In genomic region chr9:116160860-116161259, GRCm38 (mm10) we compare ENCODE assay signal across 17 mouse cellular contexts. TPM values are rescaled to one million over a fixed set of nuclear protein-coding genes. Genes with fewer than 3 reads are reported as not detected.
DNase-seq lines count a peak whose midpoint lies in the region; ATAC-seq and TF ChIP-seq lines count a peak whose summit lies in the region.
"Had no signal": no experiment of that assay in that cellular context is flagged by ENCODE, and none has a peak within 500 bp of the region (broad histone marks: within the 10 kb centered on the region; RNA-seq: fewer than 3 reads in every experiment).

No protein-coding gene starts in this region.

- no peak overlapping the region for H3K27ac ChIP-seq in liver, embryonic 11.5 days (ENCODE audit: low read depth, low read length)
- H3K27ac ChIP-seq in liver, embryonic 14.5 days: no peak overlapping the region
- no peak overlapping the region for H3K27ac ChIP-seq in forebrain, embryonic 12.5 days
- H3K27ac ChIP-seq in forebrain, embryonic 13.5 days: no peak overlapping the region
- H3K27ac ChIP-seq: heart, embryonic 10.5 days; intestine, embryonic 15.5 days; left cerebral cortex, adult 2 months; limb, embryonic 15.5 days had no signal

- no peaks in the 10 kb centered on the region for H3K27me3 ChIP-seq in liver, embryonic 11.5 days (replicated peaks; ENCODE audit: control insufficient read depth, insufficient read depth, low read length)
- no peaks in the 10 kb centered on the region for H3K27me3 ChIP-seq in liver, embryonic 14.5 days (ENCODE audit: control insufficient read depth, insufficient read depth, low read length)
- no peaks in the 10 kb centered on the region for H3K27me3 ChIP-seq in forebrain, embryonic 12.5 days
- no peaks in the 10 kb centered on the region for H3K27me3 ChIP-seq in forebrain, embryonic 13.5 days
- H3K27me3 ChIP-seq: intestine, embryonic 15.5 days; limb, embryonic 15.5 days had no signal

- no peak overlapping the region for H3K4me2 ChIP-seq in liver, embryonic 11.5 days
- H3K4me2 ChIP-seq in liver, embryonic 14.5 days (ENCODE audit: low read depth): no peak overlapping the region
- no peak overlapping the region for H3K4me2 ChIP-seq in forebrain, embryonic 12.5 days
- no peak overlapping the region for H3K4me2 ChIP-seq in forebrain, embryonic 13.5 days
- H3K4me2 ChIP-seq: intestine, embryonic 15.5 days; limb, embryonic 15.5 days had no signal

- DNase-seq in liver, embryonic 11.5 days (ENCODE audit: low spot score): no peak
- DNase-seq in liver: no peak
- peak; percentile 52 to 66 for DNase-seq in CD8-positive naive resting alpha-beta T cell, adult 2 months (ENCODE audit: low read depth in 2 of 2, low spot score in 2 of 2)
- DNase-seq in liver, embryonic 14.5 days (ENCODE audit: low read depth in 3 of 3, low spot score in 3 of 3): no peak
- DNase-seq in urinary bladder, postnatal 14 days (ENCODE audit: low spot score): no peak
- DNase-seq: adrenal gland, postnatal 25 days; cerebellum, adult 2 months; kidney, postnatal 4 days; right cerebral cortex, postnatal 4 days; thymus, postnatal 36 days had no signal

- H3K4me3 ChIP-seq in liver, embryonic 11.5 days (ENCODE audit: low read depth, low read length): no peak overlapping the region
- H3K4me3 ChIP-seq in liver, embryonic 14.5 days (ENCODE audit: insufficient read depth in 1 of 2, low read depth in 2 of 2, low read length in 2 of 2): no peak overlapping the region
- no peak overlapping the region for H3K4me3 ChIP-seq in forebrain, embryonic 12.5 days (replicated peaks)
- H3K4me3 ChIP-seq in forebrain, embryonic 13.5 days: no peak overlapping the region
- H3K4me3 ChIP-seq: heart, embryonic 10.5 days; intestine, embryonic 15.5 days; left cerebral cortex, adult 2 months; limb, embryonic 15.5 days had no signal

- TF ChIP-seq EP300 in liver, embryonic 14.5 days (IDR thresholded peaks at IDR 0.05; ENCODE audit: low read depth): no peak

- no peaks in the 10 kb centered on the region for H3K9me3 ChIP-seq in liver, embryonic 11.5 days (ENCODE audit: control insufficient read depth, low read length)
- no peaks in the 10 kb centered on the region for H3K9me3 ChIP-seq in liver, embryonic 14.5 days (ENCODE audit: control insufficient read depth, low read length)
- H3K9me3 ChIP-seq in forebrain, embryonic 12.5 days: no peaks in the 10 kb centered on the region
- no peaks in the 10 kb centered on the region for H3K9me3 ChIP-seq in forebrain, embryonic 13.5 days (replicated peaks)
- H3K9me3 ChIP-seq: heart, embryonic 10.5 days; intestine, embryonic 15.5 days; limb, embryonic 15.5 days had no signal

- TF ChIP-seq CTCF in liver, embryonic 14.5 days (IDR thresholded peaks at IDR 0.05; ENCODE audit: low read depth): no peak

- ATAC-seq in liver, embryonic 11.5 days (replicated peaks; ENCODE audit: low FRiP score): 0 out of 2 replicates have a peak, but pooled peaks have one; percentile 20
- ATAC-seq in liver, embryonic 14.5 days (ENCODE audit: insufficient read depth): peak; percentile 27; the same call in 1 of the 2 replicates
- peak; percentile 62 for ATAC-seq in monocyte, adult 5-6 weeks (replicated peaks; ENCODE audit: insufficient number of reproducible peaks, low FRiP score, low TSS enrichment, poor library complexity, severe bottlenecking)
- ATAC-seq in forebrain, embryonic 12.5 days (ENCODE audit: low FRiP score): no peak
- ATAC-seq in forebrain, embryonic 13.5 days: no peak
- ATAC-seq: intestine, embryonic 15.5 days had no signal

- H3K36me3 ChIP-seq in liver, embryonic 11.5 days (ENCODE audit: control insufficient read depth, insufficient read depth, low read length): no peaks in the 10 kb centered on the region
- no peaks in the 10 kb centered on the region for H3K36me3 ChIP-seq in liver, embryonic 14.5 days (replicated peaks; ENCODE audit: control insufficient read depth, insufficient read depth, low read depth)
- H3K36me3 ChIP-seq in forebrain, embryonic 12.5 days (replicated peaks): no peaks in the 10 kb centered on the region
- no peaks in the 10 kb centered on the region for H3K36me3 ChIP-seq in forebrain, embryonic 13.5 days (ENCODE audit: poor library complexity, severe bottlenecking)

- 0 out of 2 replicates have a peak, but pooled peaks cover 3% of the 10 kb centered on the region for H3K4me1 ChIP-seq in liver, embryonic 11.5 days (replicated peaks; ENCODE audit: control insufficient read depth, insufficient read depth, low read length)
- peaks cover 3 to 21% of the 10 kb centered on the region in 2 experiments; a peak in 3 of 4 replicates for H3K4me1 ChIP-seq in liver, embryonic 14.5 days (replicated peaks; ENCODE audit: control insufficient read depth in 2 of 2, insufficient read depth in 2 of 2, low read length in 1 of 2)
- H3K4me1 ChIP-seq in forebrain, embryonic 12.5 days: no peaks in the 10 kb centered on the region
- no peaks in the 10 kb centered on the region for H3K4me1 ChIP-seq in forebrain, embryonic 13.5 days
- H3K4me1 ChIP-seq: heart, embryonic 10.5 days had no signal

- no peak overlapping the region for H3K9ac ChIP-seq in liver, embryonic 11.5 days (ENCODE audit: low read depth, low read length)
- no peak overlapping the region for H3K9ac ChIP-seq in liver, embryonic 14.5 days (replicated peaks)
- no peak overlapping the region for H3K9ac ChIP-seq in forebrain, embryonic 12.5 days
- no peak overlapping the region for H3K9ac ChIP-seq in forebrain, embryonic 13.5 days
- H3K9ac ChIP-seq: intestine, embryonic 15.5 days; limb, embryonic 15.5 days had no signal

- WGBS in liver, embryonic 11.5 days: 41% methylated on average over 7 of the region's 7 CpGs
- 9% methylated on average over 7 of the region's 7 CpGs for WGBS in liver, embryonic 14.5 days (ENCODE audit: insufficient replicate concordance)
- 92% methylated on average over 7 of the region's 7 CpGs for WGBS in forebrain, embryonic 12.5 days
- WGBS in forebrain, embryonic 13.5 days: 93% methylated on average over 7 of the region's 7 CpGs

RNA-seq across cellular contexts. Expression of gene Tgfbr2, which starts 14.3 kb away (rescaled TPM):
- 9.5 and 10.5 TPM in 2 replicates for polyA plus RNA-seq in liver, embryonic 11.5 days (2014; fragmentation: Nextera tagmentation; extraction: Ambion mirVana)
- 2.6 and 3.2 TPM in 2 replicates for polyA plus RNA-seq in liver, embryonic 14.5 days (2012; rRNA removed)
- polyA plus RNA-seq in liver, embryonic 14.5 days (2014; fragmentation: Nextera tagmentation; extraction: Ambion mirVana): 4.2 and 4.8 TPM in 2 replicates
- 87.0 to 88.7 TPM (median 88.0 TPM) in 3 replicates for total RNA-seq in monocyte, adult 5-6 weeks (2017)
- polyA plus RNA-seq in forebrain, embryonic 12.5 days (2016; fragmentation: Nextera tagmentation; extraction: Ambion mirVana): 7.5 and 7.8 TPM in 2 replicates
- 4.2 and 4.4 TPM in 2 replicates for polyA plus RNA-seq in forebrain, embryonic 13.5 days (2015; fragmentation: Nextera tagmentation; extraction: Ambion mirVana)

Comparison
In these comparisons a context has a peak if more than half of its experiments do, and no peak if none do; other contexts are left out.
1. ATAC-seq: peak in liver, embryonic 11.5 days (single experiment), liver, embryonic 14.5 days (single experiment) and monocyte, adult 5-6 weeks (single experiment); none in forebrain, embryonic 12.5 days (single experiment) and forebrain, embryonic 13.5 days (single experiment).
2. DNase-seq: peak in CD8-positive naive resting alpha-beta T cell, adult 2 months (2 of 2); none in liver, embryonic 11.5 days (single experiment), liver (single experiment), liver, embryonic 14.5 days (0 of 3) and urinary bladder, postnatal 14 days (single experiment).